Mouse (Mus musculus): ENCODE data around the gene Tbc1d1.

The Tbc1d1 gene

DNA sequence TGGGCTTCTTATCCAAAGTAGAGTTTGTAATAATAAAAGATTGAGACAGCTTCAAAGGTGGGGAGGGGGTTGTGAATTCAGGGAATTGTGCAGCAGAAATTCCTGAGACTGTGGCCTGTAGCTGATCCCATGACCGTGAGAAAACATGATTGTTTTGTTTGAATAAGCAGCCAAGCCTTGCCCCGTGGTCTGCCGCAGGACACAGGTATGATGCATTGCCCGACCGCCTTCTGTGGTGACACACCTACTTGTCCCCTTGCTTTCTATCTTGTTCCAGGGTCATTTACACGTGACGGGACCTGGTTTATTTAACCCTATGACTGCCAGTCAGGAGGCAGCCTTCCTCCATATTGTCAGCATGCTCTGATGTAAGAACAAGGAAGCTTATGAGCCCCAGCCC is 123.6 kb downstream of the Tbc1d1 start:
- H3K27me3 ChIP-seq (ENCODE audit: control insufficient read depth, insufficient read depth, low read length, poor library complexity, severe bottlenecking) = no peaks in the 10 kb centered on the region
- H3K36me3 ChIP-seq (ENCODE audit: control insufficient read depth, insufficient read depth, low read length, poor library complexity, severe bottlenecking) = peaks cover 10% of the 10 kb centered on the region
- DNase-seq (ENCODE audit: low read depth, low spot score) = no peak

DNA sequence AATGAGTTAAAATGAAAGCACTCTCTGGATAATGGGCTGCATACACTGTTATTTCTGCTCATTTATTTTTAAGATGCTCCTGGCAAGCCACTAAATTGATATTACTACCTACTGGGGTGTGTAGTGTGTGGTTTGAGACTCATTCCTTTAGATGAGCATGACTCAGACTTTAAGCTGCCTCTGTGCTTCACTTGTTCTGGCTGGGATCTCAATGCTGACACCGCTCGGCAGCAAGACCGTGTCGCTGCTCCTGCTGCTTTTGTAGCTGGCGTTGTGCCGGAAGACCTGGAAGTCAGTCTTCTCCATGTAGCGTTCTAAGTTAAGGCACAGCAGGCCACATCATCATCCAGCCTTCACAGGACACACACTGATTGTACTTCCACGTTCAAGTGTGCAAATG is 124.1 kb downstream of the Tbc1d1 start:
- Histone ChIP-seq H3K27me3 (ENCODE audit: control insufficient read depth, insufficient read depth, low read length, poor library complexity, severe bottlenecking) (no peaks in the 10 kb centered on the region), H3K36me3 (ENCODE audit: control insufficient read depth, insufficient read depth, low read length, poor library complexity, severe bottlenecking) (peaks cover 9% of the 10 kb centered on the region)
- DNase-seq (ENCODE audit: low read depth, low spot score) = no peak

DNA sequence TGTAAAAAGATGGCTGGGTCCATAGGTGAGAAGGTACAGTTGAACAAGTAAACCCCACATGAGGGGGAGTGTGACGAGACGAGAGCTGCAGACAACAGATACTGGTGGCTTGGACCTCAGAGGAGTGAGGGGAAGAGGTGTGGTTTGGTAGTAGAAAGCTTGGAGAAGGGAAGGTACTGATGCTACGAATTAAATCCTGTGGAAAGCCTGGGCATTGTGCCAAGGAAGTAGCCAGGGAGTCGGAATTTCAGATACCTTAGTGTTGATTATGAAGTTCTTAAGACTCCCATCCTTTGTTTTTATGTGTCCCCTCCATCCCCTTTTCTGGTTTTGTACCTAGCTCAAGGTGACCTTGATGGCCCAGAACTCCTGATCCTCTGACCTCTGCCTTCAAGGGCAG is 124.5 kb downstream of the Tbc1d1 start:
- Histone ChIP-seq H3K27me3 (ENCODE audit: control insufficient read depth, insufficient read depth, low read length, poor library complexity, severe bottlenecking) (no peaks in the 10 kb centered on the region), H3K36me3 (ENCODE audit: control insufficient read depth, insufficient read depth, low read length, poor library complexity, severe bottlenecking) (peaks cover 8% of the 10 kb centered on the region)
- DNase-seq (ENCODE audit: low read depth, low spot score) = no peak

DNA sequence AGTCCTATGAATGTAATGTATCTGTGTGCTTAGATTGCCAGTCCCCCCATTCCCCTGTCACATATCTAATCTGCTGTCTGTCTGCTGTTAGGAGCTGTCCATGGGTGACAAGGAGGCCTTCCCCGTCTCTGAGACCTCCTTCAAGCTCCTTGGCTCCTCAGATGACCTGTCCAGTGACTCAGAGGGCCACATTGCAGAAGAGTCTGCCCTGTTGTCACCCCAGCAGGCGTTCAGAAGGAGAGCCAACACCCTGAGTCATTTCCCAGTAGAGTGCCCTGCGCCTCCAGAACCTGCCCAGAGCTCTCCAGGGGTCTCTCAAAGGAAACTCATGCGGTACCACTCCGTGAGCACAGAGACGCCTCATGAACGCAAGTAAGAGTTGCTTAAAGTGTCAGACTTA is 125.6 kb downstream of the Tbc1d1 start:
- Histone ChIP-seq H3K36me3 (ENCODE audit: control insufficient read depth, insufficient read depth, low read length, poor library complexity, severe bottlenecking) (peaks cover 12% of the 10 kb centered on the region), H3K27me3 (ENCODE audit: control insufficient read depth, insufficient read depth, low read length, poor library complexity, severe bottlenecking) (no peaks in the 10 kb centered on the region)
- no peak for DNase-seq (ENCODE audit: low read depth, low spot score)

DNA sequence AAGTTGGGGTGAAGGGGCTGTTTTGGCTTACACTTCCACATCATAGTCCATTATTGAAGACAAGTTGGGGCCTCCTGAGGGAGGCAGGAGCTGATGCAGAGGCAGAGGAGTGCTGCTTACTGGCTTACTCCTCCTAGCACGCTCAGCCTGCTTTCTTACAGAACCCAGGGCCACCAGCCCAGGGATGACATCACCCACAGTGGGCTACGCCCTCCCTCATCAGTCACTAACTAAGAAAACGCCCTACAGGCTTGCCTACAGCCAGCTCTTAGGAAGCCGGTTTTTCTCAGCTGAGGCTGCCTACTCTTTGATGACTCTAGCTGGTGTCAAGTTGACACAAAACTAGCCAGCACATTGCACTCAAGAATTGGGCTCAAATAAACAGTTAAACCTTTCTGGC is 126.5 kb downstream of the Tbc1d1 start:
- Histone ChIP-seq H3K27me3 (ENCODE audit: control insufficient read depth, insufficient read depth, low read length, poor library complexity, severe bottlenecking) (no peaks in the 10 kb centered on the region), H3K36me3 (ENCODE audit: control insufficient read depth, insufficient read depth, low read length, poor library complexity, severe bottlenecking) (peaks cover 10% of the 10 kb centered on the region)
- DNase-seq (ENCODE audit: low read depth, low spot score) = no peak

DNA sequence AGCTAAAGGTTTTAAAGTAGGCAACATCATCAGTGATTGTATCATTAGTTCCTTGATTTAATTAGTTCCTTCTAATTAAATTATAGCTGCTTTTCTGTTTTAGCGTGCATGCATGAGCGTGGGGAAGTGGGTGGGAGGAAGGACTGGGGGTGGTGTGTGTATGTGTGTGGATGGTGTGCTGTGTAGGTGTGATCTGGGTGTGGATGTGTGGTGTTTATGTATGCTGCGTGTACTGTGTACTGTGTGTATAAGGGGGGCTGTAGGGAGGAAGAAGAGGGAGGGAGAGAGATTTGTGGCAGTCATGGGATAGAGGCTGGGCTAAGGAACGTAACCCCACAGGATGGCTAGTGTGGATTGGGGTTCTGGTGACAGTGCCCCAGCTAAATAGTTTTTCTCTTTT is 129.2 kb downstream of the Tbc1d1 start:
- Histone ChIP-seq H3K36me3 (ENCODE audit: control insufficient read depth, insufficient read depth, low read length, poor library complexity, severe bottlenecking) (peaks cover 6% of the 10 kb centered on the region; the same call in 1 of the 2 replicates), H3K27me3 (ENCODE audit: control insufficient read depth, insufficient read depth, low read length, poor library complexity, severe bottlenecking) (no peaks in the 10 kb centered on the region)
- no peak for DNase-seq (ENCODE audit: low read depth, low spot score)

DNA sequence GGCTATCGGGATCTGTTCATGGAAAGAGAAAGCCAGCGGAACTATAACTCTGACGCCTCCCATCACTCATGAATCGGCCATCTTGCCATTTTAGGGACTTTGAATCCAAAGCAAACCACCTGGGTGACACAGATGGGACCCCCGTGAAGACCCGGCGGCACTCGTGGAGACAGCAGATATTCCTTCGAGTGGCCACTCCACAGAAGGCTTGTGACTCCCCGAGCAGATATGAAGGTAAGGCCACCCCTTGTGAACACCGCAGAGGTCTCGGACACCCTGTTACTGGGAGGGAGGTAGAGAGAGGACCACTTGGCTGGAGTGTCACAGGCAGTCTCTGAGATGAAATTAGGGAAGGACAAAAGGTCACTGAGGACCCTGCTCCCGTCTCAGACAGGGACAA is 129.7 kb downstream of the Tbc1d1 start:
- no peak for DNase-seq (ENCODE audit: low read depth, low spot score)
- Histone ChIP-seq H3K27me3 (ENCODE audit: control insufficient read depth, insufficient read depth, low read length, poor library complexity, severe bottlenecking) (no peaks in the 10 kb centered on the region), H3K36me3 (ENCODE audit: control insufficient read depth, insufficient read depth, low read length, poor library complexity, severe bottlenecking) (peaks cover 6% of the 10 kb centered on the region; the same call in 1 of the 2 replicates)

DNA sequence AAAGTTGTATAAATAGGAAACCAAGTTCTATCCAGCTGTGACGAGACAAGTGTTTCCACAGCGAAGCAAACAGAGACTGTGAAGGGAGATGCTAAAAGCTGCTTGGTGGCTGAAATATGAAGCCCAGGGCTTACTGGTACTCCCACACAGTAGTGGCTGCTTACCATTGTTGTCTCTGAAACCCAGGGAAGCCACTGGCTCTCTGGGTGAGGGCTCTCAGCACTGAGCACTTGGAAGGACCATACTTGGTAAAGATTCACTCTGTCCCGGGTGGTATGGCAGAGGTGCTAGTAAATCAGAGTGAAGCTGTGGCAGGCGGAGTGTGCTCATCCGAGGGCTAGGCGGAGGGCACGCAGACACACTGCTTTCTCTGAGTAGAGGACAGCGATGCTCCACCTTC is 131.2 kb downstream of the Tbc1d1 start:
- H3K27me3 ChIP-seq (ENCODE audit: control insufficient read depth, insufficient read depth, low read length, poor library complexity, severe bottlenecking) = no peaks in the 10 kb centered on the region
- DNase-seq (ENCODE audit: low read depth, low spot score) = no peak

DNA sequence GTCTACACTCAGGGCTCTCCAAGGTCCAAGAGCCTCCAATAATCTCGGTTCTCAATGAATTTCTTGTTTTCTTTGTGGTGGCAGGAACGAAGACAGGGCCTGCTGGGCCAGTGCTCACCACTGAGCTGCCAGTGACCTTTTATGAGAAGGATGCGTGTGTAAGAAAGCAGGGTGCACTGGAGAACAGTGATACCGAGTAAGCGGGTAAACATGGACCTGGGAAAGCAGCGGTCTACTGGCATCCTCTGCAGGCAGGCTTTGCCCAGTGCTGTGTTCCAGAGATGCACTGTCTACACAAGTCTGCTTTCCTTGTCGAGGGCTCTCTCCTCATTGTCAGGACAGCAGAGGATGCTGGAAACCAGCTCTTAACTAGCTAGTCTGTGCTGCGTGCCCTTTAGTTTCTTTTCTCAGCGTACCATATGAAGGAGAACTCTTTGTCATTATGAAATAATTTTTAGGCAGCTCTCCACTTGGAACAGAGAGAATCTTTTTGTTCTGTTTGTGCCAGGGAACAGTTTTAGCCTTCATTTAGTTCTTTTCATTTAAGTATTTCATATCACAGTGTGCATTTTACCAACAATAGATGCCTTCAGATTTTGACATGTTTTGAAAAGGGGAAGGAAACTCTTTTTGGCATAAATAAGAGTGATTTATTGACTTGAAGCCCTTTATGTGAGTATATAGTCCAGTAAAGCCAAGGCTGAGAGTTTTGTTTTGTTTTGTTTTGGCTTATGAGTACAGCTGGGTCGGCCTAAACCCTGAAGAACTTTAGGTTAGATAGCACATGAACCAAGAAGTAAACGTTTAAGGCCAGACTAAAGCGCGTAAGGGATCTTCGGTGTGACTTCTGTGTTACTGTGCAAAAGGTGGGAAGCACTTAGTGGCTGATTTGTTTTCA is 132.2 kb downstream of the Tbc1d1 start:
- H3K27me3 ChIP-seq (ENCODE audit: control insufficient read depth, insufficient read depth, low read length, poor library complexity, severe bottlenecking) = no peaks in the 10 kb centered on the region
- no peak for DNase-seq (ENCODE audit: low read depth, low spot score)
- H3K36me3 ChIP-seq (ENCODE audit: control insufficient read depth, insufficient read depth, low read length, poor library complexity, severe bottlenecking) = peaks cover 5% of the 10 kb centered on the region

More for the DNA sequence above, 131.2 kb downstream of the Tbc1d1 start:
- peaks cover 5% of the 10 kb centered on the region; the same call in 1 of the 2 replicates for H3K36me3 ChIP-seq (ENCODE audit: control insufficient read depth, insufficient read depth, low read length, poor library complexity, severe bottlenecking)

DNA sequence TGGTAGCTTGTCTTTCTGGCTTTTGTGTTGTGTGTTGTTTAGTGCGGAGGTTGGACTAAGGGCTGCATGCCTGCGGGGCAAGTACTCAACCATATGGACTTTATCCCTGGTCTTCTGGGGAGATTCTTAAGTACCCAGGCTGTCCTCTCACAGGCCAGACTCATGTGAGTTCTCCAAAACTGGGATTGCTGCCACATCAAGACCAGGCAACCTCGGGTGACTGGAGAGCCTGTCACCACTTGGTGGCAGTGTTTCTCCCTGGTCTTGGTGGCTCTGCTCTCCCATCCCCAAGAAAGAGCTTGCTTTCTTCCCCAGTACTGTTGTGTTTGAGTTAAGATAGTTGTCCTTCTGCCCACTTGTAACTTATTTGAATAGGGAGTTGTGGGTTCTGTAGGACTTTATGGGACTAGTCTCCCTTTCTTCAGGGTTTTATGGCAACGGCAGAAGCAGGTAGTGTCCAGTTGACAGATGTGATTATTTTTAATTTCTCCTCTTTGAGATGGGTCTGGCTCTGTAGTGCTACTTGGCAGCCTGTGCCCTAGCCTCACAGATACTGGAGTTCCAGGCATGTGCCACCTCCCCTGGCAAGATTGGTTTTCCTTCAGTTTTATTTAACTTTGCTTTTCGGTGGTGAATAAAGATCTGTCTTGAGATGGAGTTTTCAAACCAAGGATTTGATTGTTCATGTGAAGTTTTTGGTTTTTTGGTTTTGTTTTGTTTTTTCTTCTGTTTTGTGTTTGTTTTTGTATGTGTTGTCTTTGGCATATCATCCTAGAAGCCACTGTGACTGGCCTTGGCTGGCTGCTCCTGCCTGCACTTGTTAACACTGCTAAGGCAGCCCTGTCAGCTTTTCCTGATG is 133.3 kb downstream of the Tbc1d1 start:
- H3K36me3 ChIP-seq (ENCODE audit: control insufficient read depth, insufficient read depth, low read length, poor library complexity, severe bottlenecking) = peaks cover 7% of the 10 kb centered on the region
- DNase-seq (ENCODE audit: low read depth, low spot score) = peak; percentile 78
- H3K27me3 ChIP-seq (ENCODE audit: control insufficient read depth, insufficient read depth, low read length, poor library complexity, severe bottlenecking) = no peaks in the 10 kb centered on the region

DNA sequence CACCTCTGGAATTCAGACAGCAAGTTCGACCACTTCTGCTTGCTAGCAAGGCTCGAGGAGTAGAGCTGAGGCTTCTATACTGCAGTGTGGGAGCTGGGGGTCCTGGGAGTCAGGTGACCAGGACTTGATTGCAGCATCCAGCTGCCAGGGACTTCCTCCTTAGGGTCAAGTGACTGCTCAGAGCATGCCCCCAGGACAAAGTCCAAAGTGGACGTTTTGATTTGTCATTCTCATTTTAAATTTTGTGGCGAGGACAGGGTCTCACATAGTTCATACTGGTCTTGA is 133.9 kb downstream of the Tbc1d1 start:
- no peak for DNase-seq (ENCODE audit: low read depth, low spot score)
- Histone ChIP-seq H3K36me3 (ENCODE audit: control insufficient read depth, insufficient read depth, low read length, poor library complexity, severe bottlenecking) (peaks cover 7% of the 10 kb centered on the region), H3K27me3 (ENCODE audit: control insufficient read depth, insufficient read depth, low read length, poor library complexity, severe bottlenecking) (no peaks in the 10 kb centered on the region)

DNA sequence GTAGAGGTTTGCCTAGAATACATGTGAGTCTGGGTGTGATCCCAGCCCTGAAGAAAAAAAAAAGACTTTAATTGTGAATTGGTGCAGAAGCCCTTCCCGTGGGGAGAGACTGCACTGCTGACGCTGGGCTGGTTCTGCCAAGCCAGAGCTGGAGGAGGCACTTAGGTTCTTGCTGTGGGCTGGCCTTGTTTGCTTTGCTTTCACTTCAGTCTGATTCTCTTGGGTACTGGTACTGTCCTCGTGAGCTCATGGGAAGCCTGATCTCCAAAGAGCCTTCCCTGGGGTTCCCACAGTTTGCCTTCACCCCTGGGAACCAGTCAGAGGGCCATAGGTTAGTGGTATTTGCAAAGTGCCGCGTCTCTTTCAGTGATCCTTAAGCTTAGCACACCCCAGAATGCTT is 135.6 kb downstream of the Tbc1d1 start:
- Histone ChIP-seq H3K36me3 (ENCODE audit: control insufficient read depth, insufficient read depth, low read length, poor library complexity, severe bottlenecking) (peaks cover 2% of the 10 kb centered on the region), H3K27me3 (ENCODE audit: control insufficient read depth, insufficient read depth, low read length, poor library complexity, severe bottlenecking) (no peaks in the 10 kb centered on the region)
- no peak for DNase-seq (ENCODE audit: low read depth, low spot score)

DNA sequence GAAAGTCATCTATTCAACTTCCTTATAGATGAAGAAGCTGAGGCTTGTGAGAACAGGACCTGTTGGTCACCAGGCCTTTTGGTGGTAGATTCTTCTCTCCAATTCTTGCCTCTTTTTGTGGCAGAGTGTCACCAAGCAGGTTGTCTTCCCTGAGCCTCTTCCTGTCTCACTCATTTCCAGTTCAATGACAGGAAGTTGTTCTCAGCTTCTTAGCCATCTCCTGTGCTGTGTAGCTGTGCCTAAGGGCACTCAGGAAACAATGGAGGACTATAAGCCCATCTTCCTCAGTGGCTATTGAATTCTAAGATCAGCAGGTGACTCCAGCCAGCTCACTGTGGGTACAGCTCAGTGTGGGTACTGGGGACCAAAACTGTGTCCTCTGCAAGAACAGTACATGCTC is 139.5 kb downstream of the Tbc1d1 start:
- peaks cover 4% of the 10 kb centered on the region for H3K36me3 ChIP-seq (ENCODE audit: control insufficient read depth, insufficient read depth, low read length, poor library complexity, severe bottlenecking)
- DNase-seq (ENCODE audit: low read depth, low spot score) = no peak
- no peaks in the 10 kb centered on the region for H3K27me3 ChIP-seq (ENCODE audit: control insufficient read depth, insufficient read depth, low read length, poor library complexity, severe bottlenecking)

DNA sequence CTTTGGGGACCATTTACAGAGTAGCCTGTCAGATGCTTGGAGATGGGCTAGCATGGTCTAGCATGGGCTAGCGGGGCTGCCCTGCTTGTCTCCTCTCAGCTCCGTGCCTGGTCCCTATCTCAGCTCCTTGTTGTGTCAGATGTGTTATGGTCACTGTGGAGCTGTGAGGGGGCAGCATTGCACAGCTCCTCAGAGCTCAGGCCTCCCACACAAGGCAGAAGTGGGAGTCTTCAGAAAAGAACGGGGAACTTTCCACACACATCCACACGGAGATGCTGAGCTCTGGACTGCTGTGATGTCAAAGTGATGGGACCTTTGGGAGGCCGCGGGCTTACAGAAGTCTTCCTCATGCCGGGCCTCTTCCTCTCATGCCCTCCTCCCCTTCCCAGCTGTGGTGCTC is 140.2 kb downstream of the Tbc1d1 start:
- no peak for DNase-seq (ENCODE audit: low read depth, low spot score)
- Histone ChIP-seq H3K27me3 (ENCODE audit: control insufficient read depth, insufficient read depth, low read length, poor library complexity, severe bottlenecking) (no peaks in the 10 kb centered on the region), H3K36me3 (ENCODE audit: control insufficient read depth, insufficient read depth, low read length, poor library complexity, severe bottlenecking) (peaks cover 5% of the 10 kb centered on the region)

DNA sequence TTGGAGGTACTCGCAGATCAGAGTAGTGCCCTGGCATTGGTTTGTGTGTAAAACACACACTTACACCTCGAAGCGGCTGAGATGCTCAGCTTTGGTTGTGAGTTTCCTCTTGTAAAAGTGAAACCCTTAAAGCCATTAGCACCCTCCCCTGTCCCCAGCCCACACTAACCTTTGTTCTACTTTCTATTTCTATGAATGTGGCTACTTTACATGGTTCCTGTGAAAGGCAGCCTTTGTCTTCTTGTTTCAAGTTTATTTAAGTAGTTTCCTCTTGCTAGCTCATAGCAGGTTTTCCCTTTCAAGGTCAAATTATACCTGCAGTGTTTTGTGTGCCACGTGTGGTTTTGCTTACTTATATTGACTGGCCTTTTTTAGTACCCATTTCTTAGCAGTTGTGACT is 141.0 kb downstream of the Tbc1d1 start:
- H3K27me3 ChIP-seq (ENCODE audit: control insufficient read depth, insufficient read depth, low read length, poor library complexity, severe bottlenecking) = no peaks in the 10 kb centered on the region
- DNase-seq (ENCODE audit: low read depth, low spot score) = peak; percentile 65
- H3K36me3 ChIP-seq (ENCODE audit: control insufficient read depth, insufficient read depth, low read length, poor library complexity, severe bottlenecking) = peaks cover 8% of the 10 kb centered on the region
